Mouse (Mus musculus): Measurements from ENCODE around the gene St6galnac3. TPM values are rescaled to one million over a fixed set of nuclear protein-coding genes. Genes with fewer than 3 reads are reported as not detected.

St6galnac3 gene
- polyA plus RNA-seq, 1 experiment, result not detected

DNA sequence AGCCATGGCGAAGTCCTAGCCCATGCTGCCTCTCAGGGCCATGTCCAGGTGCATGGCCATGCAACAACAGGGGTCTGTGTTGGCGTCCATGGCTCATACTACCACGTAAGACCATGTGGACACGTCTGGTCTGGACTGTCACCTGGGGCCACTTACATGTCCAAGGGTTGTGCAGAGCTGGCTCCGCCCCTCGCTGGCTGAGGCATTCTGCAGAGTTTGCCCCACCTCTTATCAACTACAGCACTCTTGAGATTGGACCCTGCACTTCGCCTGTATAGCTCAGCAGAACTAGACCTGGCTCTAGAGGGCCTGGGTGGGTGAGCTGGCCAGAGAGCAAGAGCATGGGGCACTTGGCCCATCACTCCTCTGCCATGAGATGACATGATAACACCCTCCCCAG lies 171.7 kb downstream of the St6galnac3 start:
- Histone ChIP-seq H3K27ac (ENCODE audit: insufficient read depth, low read depth, low read length) (no peak overlapping the region), H3K4me3 (ENCODE audit: insufficient read depth, low read length) (no peak overlapping the region), H3K4me1 (ENCODE audit: control insufficient read depth, insufficient read depth, low read length) (no peaks in the 10 kb centered on the region)
- TF ChIP-seq CTCF (IDR thresholded peaks at IDR 0.05; ENCODE audit: low read depth, low read length) (no peak), POLR2A (IDR thresholded peaks at IDR 0.05; ENCODE audit: borderline replicate concordance, low read depth, low read length) (no peak)

GRCm38 (mm10) chr3:153546936-153547683 lies 177.9 kb downstream of the St6galnac3 start:
- TF ChIP-seq CTCF (IDR thresholded peaks at IDR 0.05; ENCODE audit: low read depth, low read length) (no peak), POLR2A (IDR thresholded peaks at IDR 0.05; ENCODE audit: borderline replicate concordance, low read depth, low read length) (no peak)
- no peaks in the 10 kb centered on the region for H3K4me1 ChIP-seq (ENCODE audit: control insufficient read depth, insufficient read depth, low read length)
- no peak overlapping the region for H3K4me3 ChIP-seq (ENCODE audit: insufficient read depth, low read length)
- no peak overlapping the region for H3K27ac ChIP-seq (ENCODE audit: insufficient read depth, low read depth, low read length)

GRCm38 (mm10) chr3:153539851-153540250 lies 185.1 kb downstream of the St6galnac3 start:
- no peaks in the 10 kb centered on the region for H3K4me1 ChIP-seq (ENCODE audit: control insufficient read depth, insufficient read depth, low read length)
- no peak overlapping the region for H3K27ac ChIP-seq (ENCODE audit: insufficient read depth, low read depth, low read length)
- no peak overlapping the region for H3K4me3 ChIP-seq (ENCODE audit: insufficient read depth, low read length)
- TF ChIP-seq POLR2A (IDR thresholded peaks at IDR 0.05; ENCODE audit: borderline replicate concordance, low read depth, low read length), result no peak
- TF ChIP-seq CTCF (IDR thresholded peaks at IDR 0.05; ENCODE audit: low read depth, low read length), result no peak

DNA sequence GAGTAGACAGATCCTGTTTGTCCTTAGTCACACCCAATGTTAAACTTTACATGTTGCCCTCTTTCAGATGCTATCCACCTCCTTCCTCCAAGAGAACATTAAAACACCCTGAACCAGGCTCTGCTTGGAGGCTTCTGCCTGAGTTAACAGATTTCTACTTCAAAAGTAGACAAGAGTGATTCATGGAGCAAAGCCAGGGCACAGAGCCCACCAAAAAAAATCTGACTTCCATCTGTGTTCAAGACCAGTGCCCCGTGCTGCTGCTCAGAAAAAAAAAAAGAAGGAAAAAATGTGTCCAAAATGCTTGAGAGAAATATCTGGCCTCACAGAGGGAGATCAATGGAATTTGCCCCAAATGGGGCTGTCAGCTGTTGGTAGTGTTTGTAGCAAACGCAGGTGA lies 186.6 kb downstream of the St6galnac3 start:
- no peak overlapping the region for H3K27ac ChIP-seq (ENCODE audit: insufficient read depth, low read depth, low read length)
- TF ChIP-seq POLR2A (IDR thresholded peaks at IDR 0.05; ENCODE audit: borderline replicate concordance, low read depth, low read length) (no peak), CTCF (IDR thresholded peaks at IDR 0.05; ENCODE audit: low read depth, low read length) (no peak)
- no peak overlapping the region for H3K4me3 ChIP-seq (ENCODE audit: insufficient read depth, low read length)
- no peaks in the 10 kb centered on the region for H3K4me1 ChIP-seq (ENCODE audit: control insufficient read depth, insufficient read depth, low read length)

DNA sequence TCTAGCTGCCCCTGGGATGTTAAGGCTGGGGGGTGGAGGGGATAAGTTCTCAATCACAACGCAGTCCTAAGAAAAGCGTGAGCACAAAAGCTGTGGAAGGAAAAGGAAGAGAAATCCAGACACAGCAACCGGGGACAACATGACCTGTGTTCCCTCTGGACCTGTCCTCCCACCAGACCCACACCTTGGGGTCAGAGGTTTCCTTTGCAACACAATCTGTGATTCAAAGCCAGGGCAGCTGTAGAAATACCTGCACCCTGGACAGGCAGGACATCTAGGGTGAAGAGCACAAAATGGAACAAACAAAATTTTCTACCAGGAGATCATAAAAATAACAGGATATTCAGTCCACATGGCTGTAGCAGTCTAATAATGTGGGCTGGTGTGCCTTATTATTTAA lies 187.5 kb downstream of the St6galnac3 start:
- no peaks in the 10 kb centered on the region for H3K4me1 ChIP-seq (ENCODE audit: control insufficient read depth, insufficient read depth, low read length)
- no peak overlapping the region for H3K27ac ChIP-seq (ENCODE audit: insufficient read depth, low read depth, low read length)
- H3K4me3 ChIP-seq (ENCODE audit: insufficient read depth, low read length), result no peak overlapping the region
- TF ChIP-seq POLR2A (IDR thresholded peaks at IDR 0.05; ENCODE audit: borderline replicate concordance, low read depth, low read length) (no peak), CTCF (IDR thresholded peaks at IDR 0.05; ENCODE audit: low read depth, low read length) (no peak)

- Histone ChIP-seq H3K4me1 (ENCODE audit: control insufficient read depth, insufficient read depth, low read length) (no peaks in the 10 kb centered on the region), H3K4me3 (ENCODE audit: insufficient read depth, low read length) (no peak overlapping the region), H3K27ac (ENCODE audit: insufficient read depth, low read depth, low read length) (no peak overlapping the region)
- TF ChIP-seq POLR2A (IDR thresholded peaks at IDR 0.05; ENCODE audit: borderline replicate concordance, low read depth, low read length), result no peak
- no peak for TF ChIP-seq CTCF (IDR thresholded peaks at IDR 0.05; ENCODE audit: low read depth, low read length)
Observed at GRCm38 (mm10) chr3:153536260-153536659, 188.7 kb downstream of the St6galnac3 start.

DNA sequence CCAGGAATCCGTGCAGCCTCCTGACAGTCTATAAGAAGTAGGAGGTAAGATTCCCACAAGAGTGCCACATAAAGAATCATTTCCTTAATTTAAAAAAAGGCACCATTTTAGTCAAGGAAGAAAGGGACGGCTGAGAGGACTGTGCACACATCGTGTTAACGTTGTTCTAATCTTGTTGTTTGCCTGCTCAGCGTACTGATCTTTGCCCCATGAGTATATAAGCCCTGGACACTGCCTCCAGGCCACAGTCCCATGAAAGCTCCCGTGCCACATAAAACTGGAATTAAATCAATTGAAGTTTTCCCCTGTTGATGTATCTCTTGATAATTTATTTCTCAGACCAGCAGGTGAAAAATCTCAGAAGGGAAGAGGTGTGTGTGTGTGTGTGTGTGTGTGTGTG lies 195.8 kb downstream of the St6galnac3 start:
- no peaks in the 10 kb centered on the region for H3K4me1 ChIP-seq (ENCODE audit: control insufficient read depth, insufficient read depth, low read length)
- no peak for TF ChIP-seq POLR2A (IDR thresholded peaks at IDR 0.05; ENCODE audit: borderline replicate concordance, low read depth, low read length)
- TF ChIP-seq CTCF (IDR thresholded peaks at IDR 0.05; ENCODE audit: low read depth, low read length), result no peak
- H3K4me3 ChIP-seq (ENCODE audit: insufficient read depth, low read length), result no peak overlapping the region
- no peak overlapping the region for H3K27ac ChIP-seq (ENCODE audit: insufficient read depth, low read depth, low read length)

GRCm38 (mm10) chr3:153525151-153525768 lies 199.7 kb downstream of the St6galnac3 start:
- no peak overlapping the region for H3K27ac ChIP-seq (ENCODE audit: insufficient read depth, low read depth, low read length)
- H3K4me3 ChIP-seq (ENCODE audit: insufficient read depth, low read length), result no peak overlapping the region
- no peak for TF ChIP-seq CTCF (IDR thresholded peaks at IDR 0.05; ENCODE audit: low read depth, low read length)
- no peak for TF ChIP-seq POLR2A (IDR thresholded peaks at IDR 0.05; ENCODE audit: borderline replicate concordance, low read depth, low read length)
- no peaks in the 10 kb centered on the region for H3K4me1 ChIP-seq (ENCODE audit: control insufficient read depth, insufficient read depth, low read length)

- Histone ChIP-seq H3K4me1 (ENCODE audit: control insufficient read depth, insufficient read depth, low read length) (no peaks in the 10 kb centered on the region), H3K27ac (ENCODE audit: insufficient read depth, low read depth, low read length) (no peak overlapping the region), H3K4me3 (ENCODE audit: insufficient read depth, low read length) (no peak overlapping the region)
- no peak for TF ChIP-seq POLR2A (IDR thresholded peaks at IDR 0.05; ENCODE audit: borderline replicate concordance, low read depth, low read length)
Observed at GRCm38 (mm10) chr3:153516848-153517247, 208.1 kb downstream of the St6galnac3 start.

GRCm38 (mm10) chr3:153513501-153514060 lies 211.4 kb downstream of the St6galnac3 start:
- Histone ChIP-seq H3K4me3 (ENCODE audit: insufficient read depth, low read length) (no peak overlapping the region), H3K27ac (ENCODE audit: insufficient read depth, low read depth, low read length) (no peak overlapping the region), H3K4me1 (ENCODE audit: control insufficient read depth, insufficient read depth, low read length) (no peaks in the 10 kb centered on the region)
- TF ChIP-seq CTCF (IDR thresholded peaks at IDR 0.05; ENCODE audit: low read depth, low read length) (no peak), POLR2A (IDR thresholded peaks at IDR 0.05; ENCODE audit: borderline replicate concordance, low read depth, low read length) (no peak)
